Mouse (Mus musculus): ENCODE measurements around the gene Trpc4ap. TPM values are rescaled to one million over a fixed set of nuclear protein-coding genes. Genes with fewer than 3 reads are reported as not detected.
A peak's percentile ranks its signal among the peaks of the same experiment; 100 is the strongest.

Gene Trpc4ap
- polyA plus RNA-seq, 2 experiments = 37.3 to 44.7 TPM

- TF ChIP-seq CTCF (IDR thresholded peaks at IDR 0.05; ENCODE audit: low read depth) (no peak), EP300 (IDR thresholded peaks at IDR 0.05; ENCODE audit: low read depth) (no peak)
- H3K4me1 ChIP-seq (replicated peaks; ENCODE audit: control insufficient read depth in 2 of 2, insufficient read depth in 2 of 2, low read length in 1 of 2) = peaks cover 8 to 12% of the 10 kb centered on the region in 2 experiments
- no peak overlapping the region for H3K4me3 ChIP-seq (ENCODE audit: insufficient read depth in 1 of 2, low read depth in 2 of 2, low read length in 2 of 2)
- 79% methylated on average over 9 of the region's 9 CpGs for WGBS (ENCODE audit: insufficient replicate concordance)
- H3K27ac ChIP-seq = no peak overlapping the region
- H3K4me2 ChIP-seq (ENCODE audit: low read depth) = no peak overlapping the region
- no peak for DNase-seq (ENCODE audit: low read depth in 3 of 3, low spot score in 3 of 3)
- no peaks in the 10 kb centered on the region for H3K27me3 ChIP-seq (ENCODE audit: control insufficient read depth, insufficient read depth, low read length)
- no peak; the same call in 1 of the 2 replicates for ATAC-seq (ENCODE audit: insufficient read depth)
- H3K9ac ChIP-seq (replicated peaks) = no peak overlapping the region
- H3K36me3 ChIP-seq (replicated peaks; ENCODE audit: control insufficient read depth, insufficient read depth, low read depth) = peaks cover 13% of the 10 kb centered on the region
- no peaks in the 10 kb centered on the region for H3K9me3 ChIP-seq (ENCODE audit: control insufficient read depth, low read length)
These were observed 107.1 kb downstream of the Trpc4ap start for GRCm38 (mm10) chr2:155585082-155585481.

MicroRNAs within 50 kb of the gene (microRNA counts, 519-probe panel; counts per million panel counts)
- microRNA mmu-miR-499 = 69.9 counts per million

Small RNA genes lying within 50 kb of the gene (microRNA-seq; reads per million reads assigned to microRNA genes)
- 342 reads per million, percentile 61 among the genes with 10 or more reads in this experiment for gene Mir499

Other genes starting within 250 kb of the Trpc4ap start
- 8.4 and 9.0 TPM in 2 replicates for gene Ncoa6, start 218.5 kb downstream of the Trpc4ap start, polyA plus RNA-seq (2012; rRNA removed)
- 6.5 and 8.9 TPM in 2 replicates for gene Ncoa6, start 218.5 kb downstream of the Trpc4ap start, polyA plus RNA-seq (2014; fragmentation: Nextera tagmentation; extraction: Ambion mirVana)
- gene Acss2, start 174.4 kb downstream of the Trpc4ap start, polyA plus RNA-seq (2012; rRNA removed) = 13.8 and 14.3 TPM in 2 replicates
- gene Acss2, start 174.4 kb downstream of the Trpc4ap start, polyA plus RNA-seq (2014; fragmentation: Nextera tagmentation; extraction: Ambion mirVana) = 18.3 and 21.4 TPM in 2 replicates
- gene Ggt7, start 174.1 kb downstream of the Trpc4ap start, polyA plus RNA-seq (2012; rRNA removed) = 0.35 and 0.83 TPM in 2 replicates
- 0.18 and 0.20 TPM in 2 replicates for gene Ggt7, start 174.1 kb downstream of the Trpc4ap start, polyA plus RNA-seq (2014; fragmentation: Nextera tagmentation; extraction: Ambion mirVana)
- gene Gss, start 99.6 kb downstream of the Trpc4ap start, polyA plus RNA-seq (2012; rRNA removed) = 34.2 and 37.9 TPM in 2 replicates
- 64.6 and 69.5 TPM in 2 replicates for gene Gss, start 99.6 kb downstream of the Trpc4ap start, polyA plus RNA-seq (2014; fragmentation: Nextera tagmentation; extraction: Ambion mirVana)
- 1.7 and 3.0 TPM in 2 replicates for gene Myh7b, start 81.2 kb downstream of the Trpc4ap start, polyA plus RNA-seq (2012; rRNA removed)
- gene Myh7b, start 81.2 kb downstream of the Trpc4ap start, polyA plus RNA-seq (2014; fragmentation: Nextera tagmentation; extraction: Ambion mirVana) = 1.5 and 1.6 TPM in 2 replicates
- gene Edem2, start 37.1 kb upstream of the Trpc4ap start, polyA plus RNA-seq (2012; rRNA removed) = 12.0 and 13.9 TPM in 2 replicates
- gene Edem2, start 37.1 kb upstream of the Trpc4ap start, polyA plus RNA-seq (2014; fragmentation: Nextera tagmentation; extraction: Ambion mirVana) = 21.2 and 22.6 TPM in 2 replicates
- gene Gm17581, start 43.5 kb upstream of the Trpc4ap start, polyA plus RNA-seq (2012; rRNA removed) = not detected in 2 replicates
- not detected in 2 replicates for gene Gm17581, start 43.5 kb upstream of the Trpc4ap start, polyA plus RNA-seq (2014; fragmentation: Nextera tagmentation; extraction: Ambion mirVana)
- gene Procr, start 58.7 kb upstream of the Trpc4ap start, polyA plus RNA-seq (2012; rRNA removed) = 0.56 and 0.93 TPM in 2 replicates
- gene Procr, start 58.7 kb upstream of the Trpc4ap start, polyA plus RNA-seq (2014; fragmentation: Nextera tagmentation; extraction: Ambion mirVana) = 0.56 and 0.74 TPM in 2 replicates
- 0.01 and 0.06 TPM in 2 replicates for gene Mmp24, start 83.0 kb upstream of the Trpc4ap start, polyA plus RNA-seq (2012; rRNA removed)
- gene Mmp24, start 83.0 kb upstream of the Trpc4ap start, polyA plus RNA-seq (2014; fragmentation: Nextera tagmentation; extraction: Ambion mirVana) = not detected in 2 replicates
- 3.7 and 5.0 TPM in 2 replicates for gene BC029722, start 127.0 kb upstream of the Trpc4ap start, polyA plus RNA-seq (2012; rRNA removed)
- gene BC029722, start 127.0 kb upstream of the Trpc4ap start, polyA plus RNA-seq (2014; fragmentation: Nextera tagmentation; extraction: Ambion mirVana) = 2.6 and 2.7 TPM in 2 replicates
- 40.9 and 62.4 TPM in 2 replicates for gene Eif6, start 134.5 kb upstream of the Trpc4ap start, polyA plus RNA-seq (2012; rRNA removed)
- gene Eif6, start 134.5 kb upstream of the Trpc4ap start, polyA plus RNA-seq (2014; fragmentation: Nextera tagmentation; extraction: Ambion mirVana) = 128 TPM in 2 replicates
- not detected in 2 replicates for gene Fam83c, start 142.5 kb upstream of the Trpc4ap start, polyA plus RNA-seq (2012; rRNA removed)
- gene Fam83c, start 142.5 kb upstream of the Trpc4ap start, polyA plus RNA-seq (2014; fragmentation: Nextera tagmentation; extraction: Ambion mirVana) = 0.05 and 0.09 TPM in 2 replicates
- gene Uqcc1, start 237.9 kb upstream of the Trpc4ap start, polyA plus RNA-seq (2012; rRNA removed) = 10.5 and 17.4 TPM in 2 replicates
- gene Uqcc1, start 237.9 kb upstream of the Trpc4ap start, polyA plus RNA-seq (2014; fragmentation: Nextera tagmentation; extraction: Ambion mirVana) = 25.6 and 31.6 TPM in 2 replicates
- not detected in 2 replicates for gene Gm15557, start 248.3 kb upstream of the Trpc4ap start, polyA plus RNA-seq (2012; rRNA removed)
- not detected in 2 replicates for gene Gm15557, start 248.3 kb upstream of the Trpc4ap start, polyA plus RNA-seq (2014; fragmentation: Nextera tagmentation; extraction: Ambion mirVana)

Data from liver, embryonic 14.5 days (tissue).